Mouse (Mus musculus) kidney, adult 2 months (tissue): ENCODE results near the gene Pfn1.

Source experiments
- CTCF ChIP-seq: fragments of 200-500 bp; conservative IDR thresholded peaks from 2 replicates; pipeline ENCODE4 v1.5.1; 2011; ENCODE audit warnings: low read depth, mild to moderate bottlenecking, control low read depth, low read length, moderate library complexity, mixed read lengths; ENCODE audit not compliant: insufficient read depth, insufficient read length
- POLR2A ChIP-seq: fragments of 200-500 bp; IDR thresholded peaks from one replicate; pipeline ENCODE4 v1.6.1; 2011; ENCODE audit warnings: low read depth, low read length, control low read depth

DNA sequence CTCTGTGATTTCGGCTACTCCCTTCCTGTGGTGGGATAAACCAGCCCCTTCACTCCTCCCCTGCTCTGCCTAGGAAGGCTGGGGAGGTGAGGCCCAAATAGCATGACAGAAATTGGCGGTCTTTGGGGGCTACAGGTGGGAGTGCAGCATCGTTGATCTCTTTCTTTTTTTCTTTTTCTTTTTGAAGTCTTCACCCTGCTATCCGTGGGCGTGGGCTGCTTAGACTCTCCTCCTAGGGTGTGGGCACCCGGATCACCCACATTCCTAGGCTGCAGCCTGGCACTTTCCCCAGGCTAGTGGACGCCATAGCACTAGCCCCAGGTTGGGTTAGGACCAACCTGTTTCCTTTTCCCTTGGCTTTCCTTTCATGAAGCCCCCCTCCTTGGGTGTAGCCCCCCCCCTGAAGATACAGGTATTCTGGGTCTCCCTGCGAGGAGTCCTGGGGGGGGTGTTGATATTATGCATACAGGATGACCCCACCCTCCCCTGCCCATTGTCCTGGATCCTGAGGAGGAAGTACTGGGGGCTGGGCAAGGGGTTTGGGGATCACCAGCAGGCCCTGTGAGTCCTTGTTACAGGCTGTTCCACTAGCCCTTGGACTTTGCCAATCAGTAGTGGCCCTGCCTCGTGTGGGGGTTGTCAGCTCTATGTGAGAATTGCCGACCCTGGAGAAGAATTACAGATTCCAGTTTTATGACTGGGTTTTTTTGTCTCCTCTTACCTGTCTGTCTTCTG lies 46.9 kb upstream of the Pfn1 start:
- TF ChIP-seq CTCF = no peak
- TF ChIP-seq POLR2A = no peak
